Mouse (Mus musculus) erythroblast, adult 5-6 weeks (primary cell): Measurements from ENCODE around the gene Rmdn3. TPM values are rescaled to one million over a fixed set of nuclear protein-coding genes. Genes with fewer than 3 reads are reported as not detected.
A peak's percentile ranks its signal among the peaks of the same experiment; 100 is the strongest.

Experiments used
- ATAC-seq: replicated peaks from 2 replicates; pipeline ENCODE4 v1.8.0; 2016; ENCODE audit warnings: moderate number of reproducible peaks, mild to moderate bottlenecking, moderate TSS enrichment, inconsistent platforms; ENCODE audit not compliant: poor library complexity, low FRiP score, severe bottlenecking
- total RNA-seq, 2 experiments: library from RNA; stranded (forward) in 1 of 2; stranded (reverse) in 1 of 2; fragments of 150-400 nt in 1 of 2; fragments of 200-764, 138-1000 nt in 1 of 2; gene quantifications; 2 replicates each; pipeline versions ENCODE4 v1.2.3 to v1.2.4; 2015 to 2017; ENCODE audit warnings: low replicate concordance in 2 of 2

The Rmdn3 gene
- total RNA-seq, 2 experiments from 2014 or later: 21.7 to 33.2 TPM

GRCm38 (mm10) chr2:119171574-119171973 is 14.7 kb upstream of the Rmdn3 start:
- no peak for ATAC-seq

GRCm38 (mm10) chr2:119170282-119170681 is 13.4 kb upstream of the Rmdn3 start:
- ATAC-seq: no peak

GRCm38 (mm10) chr2:119167866-119168256 is 11.0 kb upstream of the Rmdn3 start:
- no peak for ATAC-seq

- peak; percentile 86 for ATAC-seq
Measured at GRCm38 (mm10) chr2:119166901-119167865, 10.3 kb upstream of the Rmdn3 start, which contains the start of gene Gchfr. Gene Gchfr, plus strand, starts transcription at chr2:119167773.

- ATAC-seq: no peak
Measured at GRCm38 (mm10) chr2:119165401-119165800, 8.6 kb upstream of the Rmdn3 start.

- ATAC-seq: no peak
Measured at GRCm38 (mm10) chr2:119163999-119164398, 7.2 kb upstream of the Rmdn3 start.

- no peak for ATAC-seq
Measured at GRCm38 (mm10) chr2:119163135-119163534, 6.3 kb upstream of the Rmdn3 start.

- no peak for ATAC-seq
Measured at GRCm38 (mm10) chr2:119161247-119161646, 4.4 kb upstream of the Rmdn3 start.

GRCm38 (mm10) chr2:119157836-119158235 is 1.0 kb upstream of the Rmdn3 start:
- ATAC-seq: no peak

GRCm38 (mm10) chr2:119156081-119156680 is 653 bp downstream of the Rmdn3 start:
- ATAC-seq: peak; percentile 38

GRCm38 (mm10) chr2:119155388-119155787 is 1.4 kb downstream of the Rmdn3 start:
- ATAC-seq: peak; percentile 82

- 0 out of 2 replicates have a peak, but pooled peaks have one; percentile 10 for ATAC-seq
Measured at GRCm38 (mm10) chr2:119154683-119155082, 2.2 kb downstream of the Rmdn3 start.

- ATAC-seq: no peak
Measured at GRCm38 (mm10) chr2:119152255-119152654, 4.6 kb downstream of the Rmdn3 start.

GRCm38 (mm10) chr2:119147775-119148174 is 9.1 kb downstream of the Rmdn3 start:
- no peak for ATAC-seq

GRCm38 (mm10) chr2:119147160-119147678 is 9.6 kb downstream of the Rmdn3 start:
- ATAC-seq: no peak

- ATAC-seq: no peak
Measured at GRCm38 (mm10) chr2:119146435-119146834, 10.4 kb downstream of the Rmdn3 start.

- peak; percentile 56 for ATAC-seq
Measured at GRCm38 (mm10) chr2:119145199-119145598, 11.6 kb downstream of the Rmdn3 start.

- ATAC-seq: peak; percentile 94
Measured at GRCm38 (mm10) chr2:119136346-119136898, 20.4 kb downstream of the Rmdn3 start.

GRCm38 (mm10) chr2:119113121-119113925 is 43.5 kb downstream of the Rmdn3 start:
- ATAC-seq: peak; percentile 8; the same call in 1 of the 2 replicates
